Mouse (Mus musculus) layer of hippocampus, adult 9-10 months (tissue): ENCODE results near the gene Mrc1.
A peak's percentile ranks its signal among the peaks of the same experiment; 100 is the strongest.

Experiments used
- DNase-seq: peaks from one replicate; pipeline ENCODE4 v3.0.0; 2022; ENCODE audit warnings: low spot score

Gene Mrc1

DNA sequence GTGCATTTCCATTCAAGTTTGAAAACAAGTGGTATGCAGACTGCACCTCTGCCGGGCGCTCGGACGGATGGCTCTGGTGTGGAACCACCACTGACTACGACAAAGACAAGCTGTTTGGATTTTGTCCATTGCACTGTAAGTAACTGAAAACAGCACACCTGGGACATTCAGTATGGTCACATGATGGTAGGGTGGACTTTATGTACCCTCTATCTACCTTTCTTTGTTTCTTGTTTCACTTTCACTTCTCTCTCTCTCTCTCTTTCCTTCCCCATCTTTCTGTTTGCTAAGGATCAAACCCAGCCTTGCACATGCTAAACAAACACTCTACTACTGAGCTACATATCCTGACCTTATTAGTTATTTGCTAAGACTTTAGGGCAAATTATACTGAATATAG, 15.0 kb downstream of the Mrc1 start:
- DNase-seq = no peak

DNA sequence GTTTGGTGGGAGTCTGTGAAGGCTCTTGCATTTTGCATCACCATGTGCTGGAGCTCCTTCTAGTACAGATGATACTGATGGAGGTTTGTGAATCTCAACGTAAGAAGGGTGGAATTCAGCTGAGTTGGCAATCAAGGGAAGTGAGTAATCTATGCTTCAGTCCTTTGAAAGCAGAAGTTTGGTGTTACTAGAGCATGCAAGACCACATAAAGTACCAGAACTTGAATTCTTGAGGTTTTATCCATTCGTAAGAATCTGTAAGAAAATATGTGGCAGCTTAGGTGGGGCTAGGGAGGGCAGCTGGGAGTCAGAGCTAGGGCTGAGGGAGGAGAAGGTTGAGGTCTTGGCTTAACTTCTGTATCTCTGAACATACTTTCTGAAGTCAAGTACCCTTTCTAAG, 15.5 kb downstream of the Mrc1 start:
- no peak for DNase-seq

DNA sequence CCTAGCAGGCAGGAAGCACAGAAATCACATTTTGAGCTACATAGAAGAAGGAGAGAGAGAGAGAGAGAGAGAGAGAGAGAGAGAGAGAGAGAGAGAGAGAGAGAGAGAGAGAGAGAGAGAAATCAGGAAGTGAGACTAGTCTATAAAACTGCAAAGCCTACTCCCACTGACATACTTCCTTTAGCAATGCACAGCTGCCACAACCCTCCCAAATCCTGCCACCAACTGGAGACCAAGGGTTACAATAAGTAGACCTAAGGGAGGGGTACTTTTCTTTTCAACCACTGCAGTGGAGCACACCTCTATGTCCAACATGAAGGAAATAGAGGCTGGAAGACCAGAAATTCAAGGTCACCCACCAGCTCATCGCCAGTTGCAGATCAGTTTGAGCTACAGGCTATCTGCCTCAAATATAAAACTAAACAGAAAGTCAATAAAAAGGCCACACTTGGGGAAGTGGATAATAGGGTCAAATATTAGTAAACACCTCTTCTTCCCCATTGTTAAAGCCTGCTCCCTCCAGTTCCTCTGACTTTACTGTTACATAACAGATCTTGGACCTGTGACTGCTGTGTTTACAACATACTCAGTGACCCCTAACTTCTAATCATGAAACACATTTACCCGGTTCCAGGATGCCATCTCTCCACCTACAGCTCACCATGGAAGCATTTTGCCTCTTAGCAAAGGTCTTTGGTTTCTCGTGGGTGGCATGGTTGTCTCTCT, 20.8 kb downstream of the Mrc1 start:
- no peak for DNase-seq

DNA sequence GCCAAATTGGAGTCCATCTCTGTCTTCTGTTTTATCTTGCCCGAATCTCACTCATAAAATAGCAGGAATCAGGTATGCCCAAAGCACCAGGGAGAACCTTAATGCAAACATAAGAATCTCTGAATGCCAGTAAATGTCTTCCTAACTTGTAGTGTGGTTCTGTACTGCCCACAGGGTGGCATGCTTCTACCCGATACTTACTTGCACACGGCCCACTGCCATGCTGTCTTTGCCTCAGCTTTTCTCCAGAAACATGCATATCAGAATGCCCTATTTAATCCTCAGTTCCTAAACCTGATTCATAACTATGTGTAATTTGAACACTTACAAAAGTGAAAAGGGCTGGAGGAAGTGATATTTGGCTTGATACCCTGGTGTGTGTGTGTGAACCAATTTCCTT, 22.7 kb downstream of the Mrc1 start:
- no peak for DNase-seq

DNA sequence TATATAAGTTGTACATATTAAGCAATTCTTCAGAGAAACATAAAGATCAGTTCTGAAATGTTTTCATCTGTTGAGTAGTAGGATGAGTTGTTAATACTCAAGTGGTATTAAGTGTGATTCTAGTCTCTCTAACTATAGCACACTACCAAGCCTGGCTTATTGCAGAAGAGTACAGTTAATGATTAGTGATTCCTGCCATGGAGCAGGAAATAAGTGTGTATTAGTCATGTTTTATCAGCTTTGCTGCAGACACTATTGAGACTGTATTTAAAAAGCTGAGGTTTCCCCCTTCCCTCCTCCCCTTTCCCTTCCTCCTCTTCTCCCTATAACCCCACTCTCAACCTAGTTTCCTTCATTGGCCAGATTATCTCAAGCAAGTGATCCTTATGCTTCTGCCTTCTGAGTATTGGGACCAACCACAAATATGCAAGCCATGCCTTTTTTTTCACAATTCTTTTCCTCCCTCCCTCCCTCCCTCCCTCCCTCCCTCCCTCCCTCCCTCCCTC, 29.2 kb downstream of the Mrc1 start:
- DNase-seq = no peak

DNA sequence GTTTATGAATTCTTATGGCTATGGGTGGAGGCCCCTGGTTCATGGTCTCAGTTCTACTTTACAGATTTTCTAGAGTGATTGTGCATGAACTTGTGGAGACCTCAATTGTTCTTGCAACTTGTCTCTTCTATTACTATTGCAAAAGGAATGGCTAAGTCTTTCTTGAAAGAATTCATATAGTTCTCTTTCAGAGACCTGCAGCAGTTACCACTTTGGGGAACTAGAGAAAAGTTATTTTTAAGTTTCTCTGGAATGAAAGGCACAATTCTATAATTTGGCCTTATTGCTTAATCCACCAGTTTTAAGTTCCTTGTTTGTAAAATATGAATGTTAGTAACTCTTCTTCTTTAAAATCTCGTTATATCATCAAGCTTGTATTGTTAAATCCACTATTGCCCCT, 32.9 kb downstream of the Mrc1 start:
- no peak for DNase-seq

DNA sequence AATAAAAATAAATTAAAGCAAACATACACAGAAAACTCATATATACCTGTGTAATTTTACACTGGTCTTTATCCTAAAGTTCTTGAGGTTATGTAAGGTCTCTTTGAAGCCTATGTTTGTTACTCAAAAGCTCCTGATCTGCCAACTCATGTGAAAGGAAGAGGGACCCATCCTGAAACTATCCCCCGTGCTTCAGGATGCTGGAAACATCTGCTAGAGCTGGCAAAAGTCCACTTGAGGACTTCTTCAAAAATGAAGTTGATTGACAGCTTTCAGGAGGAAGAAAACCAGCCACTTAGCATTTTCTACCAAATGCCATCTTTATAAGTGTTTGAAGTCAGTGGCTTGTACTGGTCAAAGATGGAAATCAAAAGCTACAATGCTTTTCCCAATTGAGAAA, 40.0 kb downstream of the Mrc1 start:
- no peak for DNase-seq

DNA sequence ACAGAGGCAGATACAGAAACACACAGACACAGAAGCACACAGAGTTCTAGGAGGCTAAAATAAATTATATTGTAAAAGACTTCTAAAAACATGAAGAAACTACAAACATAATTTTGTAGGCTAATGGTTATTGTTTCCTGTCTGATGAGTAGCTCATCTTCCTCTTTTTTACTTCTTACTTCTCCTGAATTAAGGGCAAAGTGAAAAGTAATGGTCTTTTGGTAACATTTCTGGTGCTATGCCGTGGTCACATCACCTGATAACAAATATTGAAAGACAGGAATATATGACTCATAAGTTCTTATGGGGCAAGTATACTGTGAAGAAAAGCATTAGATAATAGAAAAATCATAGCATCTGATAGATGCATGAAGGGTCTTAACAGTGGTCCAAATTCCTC, 42.9 kb downstream of the Mrc1 start:
- no peak for DNase-seq

DNA sequence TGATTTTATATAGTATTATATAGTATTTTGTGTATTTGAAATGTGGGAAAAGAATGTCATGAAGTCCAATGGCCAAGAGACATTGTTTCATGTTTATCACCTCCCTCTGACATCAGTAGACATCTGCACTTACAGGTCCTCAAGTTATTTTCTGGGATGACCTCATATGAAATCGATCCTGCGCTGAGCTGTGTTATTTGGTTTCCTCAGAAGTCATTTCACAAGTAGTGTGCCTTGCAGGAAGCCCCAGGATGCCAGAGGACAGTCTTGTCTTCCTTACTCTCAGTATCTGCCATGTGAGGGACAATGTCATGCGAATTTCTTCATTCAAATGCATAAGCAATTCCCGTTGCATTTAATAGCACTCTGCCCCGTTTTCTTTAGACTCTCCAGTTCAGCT, 46.6 kb downstream of the Mrc1 start:
- no peak for DNase-seq

DNA sequence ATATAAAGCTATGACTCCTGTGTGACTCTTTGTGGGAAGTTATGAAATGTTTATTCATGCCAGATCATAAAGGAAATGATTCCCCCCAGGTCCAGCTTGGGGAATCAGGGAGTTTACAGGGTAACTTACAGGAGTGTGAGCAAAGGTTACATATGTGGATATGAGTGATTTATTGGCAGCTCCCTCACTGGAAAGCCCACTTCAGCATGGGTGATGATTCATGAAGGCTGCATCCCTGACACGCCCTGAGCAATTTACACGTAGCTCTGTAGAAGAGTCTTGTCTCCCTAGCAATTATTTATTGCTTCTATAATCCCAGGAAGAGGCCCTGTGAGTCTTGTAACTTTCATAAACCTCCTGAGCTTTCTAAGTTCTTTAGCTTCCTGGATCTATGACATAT, 50.1 kb downstream of the Mrc1 start:
- no peak for DNase-seq

DNA sequence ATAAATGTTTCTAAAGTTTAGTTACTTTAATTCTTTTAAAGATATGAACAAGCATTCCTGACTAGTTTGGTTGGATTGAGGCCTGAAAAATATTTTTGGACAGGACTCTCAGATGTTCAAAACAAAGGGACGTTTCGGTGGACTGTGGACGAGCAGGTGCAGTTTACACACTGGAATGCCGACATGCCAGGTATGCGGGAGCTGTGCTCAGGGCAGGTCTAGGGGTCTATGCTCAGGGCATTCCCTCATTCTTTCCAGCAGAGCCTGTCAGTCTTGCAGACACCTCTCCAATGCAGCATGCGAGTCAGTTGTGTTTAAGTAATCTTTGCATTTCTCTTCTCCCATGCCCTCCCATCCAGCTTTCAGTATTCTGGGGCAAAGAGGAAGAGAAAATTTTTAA, 50.6 kb downstream of the Mrc1 start:
- no peak for DNase-seq

DNA sequence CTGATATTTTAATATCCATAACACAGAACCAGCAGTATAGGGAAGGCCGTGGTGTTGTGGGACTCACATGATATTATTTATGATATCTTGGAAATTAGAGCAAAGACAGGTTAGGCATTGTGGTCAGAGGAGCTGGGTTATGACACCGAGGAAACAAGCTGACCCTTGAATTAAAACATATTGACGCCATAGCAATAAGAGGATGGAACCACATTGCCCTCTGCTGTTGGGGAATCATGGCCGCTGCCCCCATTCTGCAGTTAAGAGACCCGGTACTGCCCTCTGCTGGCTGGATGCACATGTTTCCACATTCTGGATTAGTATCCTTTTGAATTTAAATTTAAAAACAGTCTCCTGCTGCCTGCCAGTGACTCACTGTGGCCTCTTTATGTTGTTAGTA, 66.1 kb downstream of the Mrc1 start:
- DNase-seq = peak; percentile 88

DNA sequence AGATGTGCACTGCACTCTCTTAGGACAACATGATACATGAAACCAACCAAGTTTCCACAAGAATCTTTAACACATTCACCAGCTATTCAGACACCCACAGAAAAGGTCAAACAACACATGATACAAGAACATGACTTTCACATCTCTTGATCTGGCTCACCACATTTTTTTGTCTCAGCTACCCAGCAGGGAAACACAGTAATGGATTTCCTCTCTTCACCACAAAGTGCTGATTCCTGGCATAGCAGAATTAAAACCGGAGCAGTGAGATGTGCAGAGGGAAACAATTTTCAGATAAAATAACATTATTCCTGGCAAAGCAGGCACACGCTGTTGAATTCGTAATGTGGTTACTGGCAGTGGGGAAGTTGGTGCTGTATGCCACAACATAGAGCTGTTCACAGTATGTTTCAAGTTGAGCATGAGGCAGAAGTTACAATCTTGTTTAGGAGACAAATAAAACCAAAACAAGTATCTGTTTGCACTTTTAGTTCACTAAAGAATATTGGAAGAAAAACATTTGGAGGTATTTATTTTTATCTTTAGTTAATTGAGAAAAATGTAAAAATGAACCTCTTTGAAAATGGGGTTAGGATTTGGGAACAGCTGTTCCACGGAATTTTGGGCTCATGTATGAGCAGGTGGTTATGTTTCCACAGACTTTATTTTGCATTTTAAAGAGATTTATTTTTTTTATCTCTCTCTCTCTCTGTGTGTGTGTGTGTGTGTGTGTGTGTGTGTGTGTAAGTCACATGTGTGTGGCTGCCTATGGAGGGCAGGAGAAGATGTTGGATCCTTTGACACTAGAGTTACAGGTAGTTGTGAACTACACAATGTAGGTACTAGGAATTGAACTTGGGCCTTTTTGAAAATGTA, 83.6 kb downstream of the Mrc1 start:
- DNase-seq = peak; percentile 9

DNA sequence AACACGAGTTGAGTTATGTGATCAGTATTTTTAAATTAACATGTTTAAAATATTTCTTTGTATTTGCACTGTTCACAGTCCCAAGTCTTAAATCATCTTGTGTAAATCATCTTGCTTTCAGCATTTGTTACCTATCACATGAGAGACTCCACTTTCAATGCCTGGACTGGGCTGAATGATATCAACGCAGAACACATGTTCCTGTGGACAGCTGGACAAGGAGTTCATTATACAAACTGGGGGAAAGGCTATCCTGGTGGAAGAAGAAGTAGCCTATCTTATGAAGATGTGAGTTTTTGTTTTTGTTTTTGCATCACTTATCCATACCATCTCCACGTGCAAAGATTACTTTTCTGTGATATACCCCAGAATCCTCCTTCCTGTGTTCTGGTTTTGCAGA, 85.9 kb downstream of the Mrc1 start:
- no peak for DNase-seq

DNA sequence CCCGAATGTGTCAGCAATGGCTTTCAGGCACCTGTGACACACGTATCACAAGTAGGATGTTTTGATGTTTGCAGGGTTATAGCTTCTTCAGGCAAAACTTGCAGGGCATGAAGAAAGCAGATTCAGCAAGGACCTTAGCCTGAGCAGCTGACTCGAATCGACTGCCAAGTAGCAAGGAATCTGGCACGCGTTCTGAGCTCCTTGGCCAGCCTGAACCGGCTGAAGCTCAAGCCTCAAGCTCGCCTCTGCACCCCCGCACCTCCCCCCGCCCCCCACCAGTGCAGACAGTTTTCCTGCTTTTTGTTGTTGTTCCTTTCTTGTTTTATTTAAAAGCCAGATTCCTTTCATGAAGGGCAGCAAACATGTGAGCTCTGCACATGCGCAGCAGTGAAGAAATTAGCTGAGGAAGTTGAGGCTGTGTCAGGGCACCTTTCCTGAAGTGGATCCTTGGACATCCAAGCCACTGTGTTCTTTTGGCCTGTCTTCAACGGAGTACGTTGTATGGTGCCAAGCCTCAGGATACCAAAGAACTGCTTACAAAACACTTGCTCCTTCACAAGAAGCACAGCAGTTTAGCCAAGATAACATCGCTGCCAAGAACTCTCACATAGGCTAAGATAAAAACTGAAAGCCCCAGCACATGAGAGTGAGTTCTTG, 112.6 kb downstream of the Mrc1 start:
- DNase-seq = peak; percentile 13

DNA sequence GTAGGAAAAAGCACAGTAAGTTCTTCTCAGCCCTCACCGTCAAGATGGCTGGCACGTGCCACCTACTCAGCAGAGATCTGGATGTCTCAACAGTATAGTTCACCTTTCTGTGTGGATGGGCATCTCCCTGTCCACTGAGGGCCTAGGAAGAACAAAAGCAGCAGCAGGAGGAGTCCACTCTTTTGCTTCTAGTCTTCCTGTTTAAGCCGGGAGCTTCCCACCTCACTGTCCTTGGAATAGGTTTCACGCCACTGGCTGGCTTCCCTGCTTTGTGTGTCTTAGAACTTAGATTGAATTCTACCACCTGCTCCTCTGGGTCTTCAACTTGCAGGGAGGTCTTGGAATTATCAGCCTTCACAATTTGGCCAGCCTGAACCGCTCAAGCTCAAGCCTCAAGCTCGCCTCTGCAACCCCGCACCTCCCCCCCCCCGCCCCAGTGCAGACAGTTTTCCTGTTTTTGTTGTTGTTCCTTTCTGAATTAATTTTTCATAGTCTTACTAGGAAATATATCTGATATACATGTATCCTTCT, 113.2 kb downstream of the Mrc1 start:
- no peak for DNase-seq
